Mouse (Mus musculus) activated CD4-positive, CD25-positive, alpha-beta regulatory T cell, adult 4 months (primary cell): Measurements from ENCODE around the gene Ptpn12. TPM values are rescaled to one million over a fixed set of nuclear protein-coding genes. Genes with fewer than 3 reads are reported as not detected.

Experiments used
- ATAC-seq: one replicate; pipeline ENCODE4 v1.8.0; 2017
- polyA plus RNA-seq, 2 experiments: library from polyadenylated mRNA; unstranded; fragments of 100-300 nt; shearing (Covaris generic); gene quantifications; one replicate each; pipeline ENCODE4 v1.2.1; 2017

Ptpn12 gene
- polyA plus RNA-seq, result 10 to 100 TPM; 10.7 to 11.1 TPM

DNA sequence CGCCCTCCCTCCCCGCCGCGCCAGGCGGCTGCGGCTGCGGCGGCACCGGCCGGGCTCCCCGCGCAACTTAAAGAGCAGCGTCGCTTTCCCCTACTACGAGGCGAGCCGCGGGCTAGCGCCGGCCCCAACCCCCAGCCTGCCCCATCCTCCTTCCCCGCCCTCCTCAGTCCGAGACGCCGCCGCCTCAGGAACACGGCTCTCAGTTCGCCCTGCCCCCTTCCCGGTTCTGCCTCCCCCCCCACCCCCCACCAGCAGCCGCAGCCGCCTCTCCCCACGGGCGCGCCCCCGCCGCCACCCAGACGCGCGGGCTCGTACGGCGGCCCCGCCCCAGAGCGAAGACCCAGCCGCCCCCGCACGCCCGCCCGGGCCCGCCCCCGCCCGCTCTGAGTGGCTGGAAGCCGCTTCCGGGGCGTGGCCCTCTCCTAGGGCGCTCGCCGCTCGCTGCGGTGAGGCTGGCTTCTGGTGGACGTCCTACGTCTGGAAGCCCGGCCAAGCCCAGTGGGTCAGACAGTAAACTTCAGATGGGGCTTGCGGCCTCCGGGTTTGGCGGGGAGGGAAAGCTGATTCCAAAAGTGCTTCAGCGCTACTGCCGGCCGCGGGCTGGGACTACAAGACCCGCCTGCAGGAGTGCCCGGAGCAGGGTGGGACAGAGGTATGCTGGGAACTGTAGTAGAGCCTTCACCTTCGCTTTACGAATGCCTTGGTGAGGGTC, at the start of gene Ptpn12:
Ptpn12 (minus strand) TSS at position 92 of the 712 bp plus-strand sequence.
- ATAC-seq, result peak; percentile 73

DNA sequence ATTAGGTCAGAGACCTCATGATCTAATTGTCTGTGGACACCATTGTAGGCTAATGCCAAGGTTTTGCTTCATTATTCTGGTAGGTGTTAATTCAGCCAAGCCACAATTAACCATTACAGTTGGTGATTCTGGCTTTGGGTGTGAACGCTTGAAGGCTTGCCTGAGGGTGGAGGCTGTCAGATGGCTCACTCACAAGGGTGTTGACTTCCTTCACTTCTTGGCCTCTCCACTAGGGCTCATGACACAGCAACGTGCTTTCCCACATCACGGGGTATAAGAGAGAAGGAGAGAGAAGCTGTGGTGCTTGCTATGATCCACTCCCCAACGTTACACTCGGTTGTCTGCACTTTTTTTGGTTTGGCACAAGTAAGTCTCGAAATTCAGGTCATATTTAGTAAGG, 35.5 kb upstream of the Ptpn12 start:
- no peak for ATAC-seq

- no peak for ATAC-seq
These were observed 1.5 kb upstream of the Ptpn12 start for GRCm38 (mm10) chr5:21057217-21057616.

DNA sequence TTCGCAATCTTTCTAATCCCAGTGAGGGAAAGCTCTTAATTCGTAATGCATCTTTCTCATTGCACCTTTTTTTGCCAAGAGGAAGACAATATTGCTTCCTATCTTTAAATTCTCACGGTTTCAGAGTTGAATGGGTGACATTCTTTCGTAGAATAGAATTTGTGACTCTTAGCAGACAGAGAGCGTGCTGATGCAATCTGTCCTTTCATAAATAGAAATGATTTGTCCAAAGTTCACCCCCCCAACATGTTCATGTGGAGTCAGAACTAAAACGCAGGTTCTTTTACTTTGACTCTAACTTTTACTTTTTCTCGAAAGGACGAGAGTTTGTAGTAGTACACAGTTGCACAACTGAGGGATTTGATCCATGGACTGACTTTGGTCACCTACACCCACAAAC, 884 bp upstream of the Ptpn12 start:
- ATAC-seq, result no peak

DNA sequence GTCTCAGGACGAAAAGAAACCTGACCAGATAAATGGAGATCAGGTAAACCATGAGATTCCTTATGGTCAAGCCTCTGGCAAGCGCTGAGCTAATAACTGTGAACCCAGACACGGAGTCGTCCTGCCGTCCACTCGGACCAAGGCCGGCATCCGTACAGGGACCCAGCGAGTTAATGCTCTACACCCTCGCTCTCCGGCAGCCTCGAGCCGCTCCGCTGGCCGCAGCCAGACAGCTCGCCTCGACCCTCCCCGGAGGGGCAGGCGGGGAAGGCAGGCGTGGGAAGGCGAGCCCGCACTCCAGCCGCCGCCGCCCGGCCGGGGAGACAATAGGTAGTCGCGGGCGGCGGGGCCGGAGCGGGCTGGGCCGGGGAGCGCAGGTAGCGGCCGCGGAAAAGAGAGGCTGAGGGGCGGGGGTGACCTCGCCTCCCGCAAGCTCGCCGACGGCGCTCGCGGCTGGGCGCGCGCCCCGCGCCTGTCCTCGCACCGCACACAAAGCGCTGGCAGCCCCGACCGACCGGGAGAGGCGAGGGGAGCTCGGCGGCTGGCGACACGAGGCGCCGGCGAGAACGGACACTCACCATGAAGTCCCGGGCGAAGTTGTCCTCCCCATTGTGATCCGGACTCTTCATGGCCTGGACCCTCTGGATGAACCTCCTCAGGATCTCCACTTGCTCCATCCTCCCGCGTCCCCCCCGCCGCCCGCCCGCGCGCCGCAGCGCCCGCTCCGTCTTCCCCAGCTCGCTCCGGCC, 466 bp downstream of the Ptpn12 start:
- no peak for ATAC-seq

DNA sequence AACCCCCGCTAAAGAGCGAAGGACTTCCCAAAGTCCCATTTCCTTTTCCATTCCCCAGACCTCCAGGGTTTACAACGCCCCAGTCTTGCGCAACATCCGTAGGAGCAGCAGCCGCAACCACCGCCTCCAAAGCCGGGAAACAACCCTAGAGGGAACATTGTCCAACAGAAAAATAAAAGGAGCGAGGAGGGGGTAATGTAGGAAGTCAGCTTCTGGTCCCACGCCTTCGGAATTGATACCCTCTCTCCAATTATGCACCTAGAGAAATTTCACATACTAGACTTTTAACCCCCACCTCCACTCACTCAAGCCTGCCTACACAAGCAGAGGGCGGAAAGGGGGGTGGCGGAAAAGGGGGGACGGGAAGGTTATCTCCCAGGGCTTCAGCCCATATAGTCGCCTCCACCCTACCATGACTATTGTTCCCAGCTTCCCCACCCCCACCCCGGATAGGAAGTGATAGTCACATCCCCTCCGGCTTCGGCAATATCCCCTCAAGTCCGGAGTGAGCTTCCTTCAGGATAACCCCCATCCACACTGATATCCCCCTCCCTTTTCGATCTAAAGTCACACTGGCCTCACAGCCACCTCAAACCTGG, 1.1 kb downstream of the Ptpn12 start:
- ATAC-seq, result peak; percentile 10

DNA sequence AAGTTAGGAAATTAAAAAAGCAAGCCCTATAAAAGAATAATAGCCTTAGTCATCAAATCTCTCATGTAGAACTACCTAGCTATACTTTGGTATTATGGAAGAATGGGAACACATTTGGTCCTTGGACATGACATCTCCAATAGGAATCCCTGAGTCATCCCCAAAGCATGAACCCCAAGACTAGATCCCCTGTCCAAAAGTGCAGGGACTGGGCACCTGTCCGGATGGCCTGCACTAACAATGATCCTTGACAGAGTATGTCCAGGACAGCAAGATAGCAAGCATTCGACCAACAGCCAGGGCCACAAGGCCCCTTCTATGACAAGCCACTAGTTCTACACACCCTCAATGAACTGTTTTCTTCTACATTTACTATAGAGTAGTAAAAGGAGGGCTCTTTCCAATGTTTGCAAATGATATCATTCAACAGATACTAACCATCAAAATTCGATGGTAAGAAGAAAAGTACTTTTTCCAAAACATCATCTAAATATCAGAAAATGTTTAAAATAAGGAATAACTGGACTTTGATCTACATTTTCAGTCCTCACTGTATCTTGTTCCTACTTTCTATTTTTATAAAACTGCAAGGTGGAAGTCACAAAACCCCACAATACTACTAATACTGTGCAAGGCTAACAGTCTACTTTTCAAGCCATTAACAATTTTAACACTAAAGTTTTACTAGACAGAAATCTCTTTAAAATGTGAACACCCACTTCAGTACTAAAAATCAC, 2.0 kb downstream of the Ptpn12 start:
- no peak for ATAC-seq

- ATAC-seq, result no peak
These were observed 3.2 kb downstream of the Ptpn12 start for GRCm38 (mm10) chr5:21052521-21052920.

GRCm38 (mm10) chr5:21050770-21051122, 5.0 kb downstream of the Ptpn12 start:
- no peak for ATAC-seq

DNA sequence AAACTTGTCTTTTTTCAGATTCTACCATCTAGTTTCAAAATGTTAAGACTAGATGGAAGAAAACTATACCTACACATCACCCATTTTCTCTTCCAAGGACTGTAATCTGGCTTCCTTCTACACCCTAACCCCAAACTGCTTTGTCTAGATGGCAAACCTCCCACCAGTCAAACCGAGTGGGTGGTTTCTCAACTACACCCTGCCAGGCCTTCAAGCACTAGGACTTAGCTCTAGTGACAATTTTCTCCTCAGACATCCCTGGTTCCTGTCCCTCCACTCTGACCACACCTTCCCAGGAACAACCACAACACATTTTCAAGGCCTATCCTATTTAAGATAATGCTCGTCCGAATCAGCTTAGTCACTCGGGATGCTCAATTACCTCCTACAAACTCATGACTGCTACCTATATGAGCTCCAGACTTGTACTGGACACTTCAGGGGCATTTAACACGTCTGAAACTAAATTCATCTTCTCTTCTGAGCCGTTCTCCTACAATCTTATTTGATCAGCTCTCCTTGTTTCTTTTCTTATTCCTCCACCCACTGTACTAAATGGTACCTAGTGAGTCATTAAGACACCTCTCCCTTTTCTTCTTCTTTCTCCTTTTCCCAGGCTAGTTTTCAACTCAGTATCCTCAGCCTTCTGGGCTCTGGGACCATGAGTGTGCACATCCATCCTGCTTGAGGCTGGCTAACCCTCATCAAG, 5.5 kb downstream of the Ptpn12 start:
- no peak for ATAC-seq

DNA sequence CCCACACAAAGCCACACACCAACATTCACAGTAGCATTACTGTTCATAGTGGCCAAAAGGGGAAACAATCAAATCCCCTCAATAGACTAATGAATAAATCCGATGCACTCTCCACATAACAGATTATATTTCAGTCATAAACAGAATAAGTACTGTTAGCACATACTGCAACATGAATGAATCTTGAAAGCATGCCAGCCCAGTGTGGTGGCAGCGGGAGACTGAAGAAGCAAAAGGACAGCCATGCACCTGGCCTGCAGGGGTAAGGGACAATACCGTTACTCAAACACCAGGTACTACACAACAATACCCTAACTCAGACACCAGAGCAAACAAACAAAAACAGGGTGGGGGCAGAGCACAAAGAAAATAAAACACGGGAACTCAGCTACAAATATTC, 6.7 kb downstream of the Ptpn12 start:
- no peak for ATAC-seq

DNA sequence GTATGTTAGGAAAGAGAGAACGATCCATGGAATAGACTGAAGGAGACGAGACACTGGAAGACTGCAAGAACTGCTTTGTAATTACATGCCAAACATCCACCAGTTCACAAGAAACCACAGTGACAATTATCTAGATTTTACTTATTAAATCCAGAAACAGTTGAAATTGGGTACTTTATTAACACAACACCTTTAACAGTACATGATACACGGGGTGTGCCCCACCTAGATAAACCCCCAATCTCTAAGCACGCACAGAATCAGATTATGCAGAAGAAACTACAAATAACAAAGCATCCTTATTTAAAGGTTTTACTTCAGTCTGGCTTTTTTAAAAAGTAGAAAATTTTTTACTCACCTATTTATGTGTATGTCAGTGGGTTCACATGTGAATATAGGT, 8.6 kb downstream of the Ptpn12 start:
- no peak for ATAC-seq

GRCm38 (mm10) chr5:21046150-21047048, 9.3 kb downstream of the Ptpn12 start:
- no peak for ATAC-seq

DNA sequence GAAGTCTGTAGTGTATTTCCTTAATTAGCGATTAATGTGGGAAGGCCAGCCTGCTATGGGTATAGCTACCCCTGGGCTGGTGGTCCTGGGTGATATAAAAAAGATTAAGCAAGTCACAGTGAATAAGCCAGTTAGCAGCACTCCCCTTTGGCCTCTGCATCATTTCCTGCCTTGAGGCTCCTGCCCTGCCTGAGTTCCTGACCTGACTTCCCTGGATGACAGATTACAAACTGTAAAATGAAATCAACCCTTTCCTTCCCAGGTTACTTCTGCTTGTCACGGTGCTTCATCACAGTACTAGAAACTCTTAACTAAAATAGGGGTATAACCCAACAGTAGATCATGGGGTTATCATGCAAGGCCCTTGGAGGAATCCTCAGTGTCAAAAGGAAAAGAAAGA, 10.2 kb downstream of the Ptpn12 start:
- ATAC-seq, result no peak

DNA sequence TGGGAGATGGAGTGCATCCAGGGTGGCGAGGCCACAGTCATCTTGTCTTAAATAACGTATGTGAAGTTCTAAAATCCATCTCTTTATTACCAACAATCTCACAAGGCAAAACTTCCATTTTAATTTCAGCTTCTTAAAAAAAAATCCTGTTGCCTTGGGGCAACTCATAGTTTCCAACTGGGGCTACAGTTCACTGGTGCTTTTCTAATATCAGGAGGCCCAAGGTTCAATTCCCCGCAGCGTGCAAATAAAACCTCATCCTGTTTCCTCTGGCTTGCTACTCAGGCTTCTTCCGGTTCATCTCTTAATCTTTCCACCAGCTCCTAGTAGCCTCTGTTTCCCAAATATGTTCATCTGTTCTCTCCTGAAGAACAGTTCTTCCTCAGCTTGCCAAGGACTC, 17.6 kb downstream of the Ptpn12 start:
- ATAC-seq, result peak; percentile 61

DNA sequence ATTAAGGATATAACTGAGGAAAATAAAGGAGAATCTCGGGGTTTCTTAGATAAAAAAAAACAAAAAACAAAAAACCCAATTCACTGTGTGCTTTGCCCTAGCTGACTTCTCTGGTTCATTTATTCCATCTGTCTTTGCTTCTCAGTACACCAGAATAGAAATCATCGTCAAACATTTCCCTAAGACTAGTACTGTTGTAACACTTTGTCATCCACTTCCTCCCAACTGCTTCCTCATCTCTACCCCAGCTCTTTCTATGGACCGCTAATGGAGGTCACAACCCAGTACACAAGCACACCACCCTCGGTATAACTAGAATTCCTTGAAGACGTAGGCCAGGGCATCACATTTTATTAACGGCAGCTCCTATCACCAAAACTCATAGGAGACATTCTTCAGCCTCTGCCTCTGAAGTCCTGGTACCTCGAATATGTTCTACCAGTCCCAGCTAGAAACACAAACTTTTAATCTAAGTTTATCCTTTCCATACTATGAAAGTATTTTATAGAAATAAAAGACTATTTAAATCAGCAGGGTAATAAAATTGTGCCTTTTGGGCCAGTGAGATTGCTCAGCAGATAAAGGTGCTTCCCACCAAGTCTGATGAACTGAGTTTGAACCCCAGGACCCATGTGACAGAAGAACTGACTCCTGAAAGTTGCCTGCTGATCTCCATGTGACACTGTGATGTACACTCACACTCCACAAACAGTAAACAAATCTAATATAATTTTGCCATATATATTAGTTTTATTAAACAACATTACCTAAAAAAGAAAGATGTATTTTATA, 19.8 kb downstream of the Ptpn12 start:
- no peak for ATAC-seq

DNA sequence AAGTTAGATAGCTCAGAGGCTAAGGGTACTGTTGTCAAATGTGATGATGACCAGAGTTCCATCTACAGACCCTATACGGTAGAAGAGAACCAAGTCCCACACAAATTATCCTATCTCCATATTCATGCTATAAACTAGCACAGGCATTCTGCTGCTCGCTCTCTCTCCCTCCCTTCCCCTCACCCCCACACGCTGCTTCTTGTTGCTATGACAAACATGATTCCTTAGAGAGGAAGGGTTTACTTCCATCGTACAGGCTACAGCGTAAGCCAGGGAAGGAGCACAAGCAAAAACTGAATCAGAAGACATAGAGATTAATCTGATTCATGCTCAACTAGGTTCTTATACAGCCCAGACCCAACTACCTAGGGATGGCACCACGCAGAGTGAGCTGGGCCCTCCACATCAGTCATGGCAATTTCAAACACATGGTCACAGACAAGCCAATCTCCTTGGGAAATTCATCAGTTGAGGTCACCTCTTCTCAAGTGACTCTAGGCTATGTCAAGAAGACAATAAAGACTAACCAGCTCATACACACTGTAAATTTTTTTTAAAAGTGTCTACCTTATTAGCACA, 21.2 kb downstream of the Ptpn12 start:
- no peak for ATAC-seq

DNA sequence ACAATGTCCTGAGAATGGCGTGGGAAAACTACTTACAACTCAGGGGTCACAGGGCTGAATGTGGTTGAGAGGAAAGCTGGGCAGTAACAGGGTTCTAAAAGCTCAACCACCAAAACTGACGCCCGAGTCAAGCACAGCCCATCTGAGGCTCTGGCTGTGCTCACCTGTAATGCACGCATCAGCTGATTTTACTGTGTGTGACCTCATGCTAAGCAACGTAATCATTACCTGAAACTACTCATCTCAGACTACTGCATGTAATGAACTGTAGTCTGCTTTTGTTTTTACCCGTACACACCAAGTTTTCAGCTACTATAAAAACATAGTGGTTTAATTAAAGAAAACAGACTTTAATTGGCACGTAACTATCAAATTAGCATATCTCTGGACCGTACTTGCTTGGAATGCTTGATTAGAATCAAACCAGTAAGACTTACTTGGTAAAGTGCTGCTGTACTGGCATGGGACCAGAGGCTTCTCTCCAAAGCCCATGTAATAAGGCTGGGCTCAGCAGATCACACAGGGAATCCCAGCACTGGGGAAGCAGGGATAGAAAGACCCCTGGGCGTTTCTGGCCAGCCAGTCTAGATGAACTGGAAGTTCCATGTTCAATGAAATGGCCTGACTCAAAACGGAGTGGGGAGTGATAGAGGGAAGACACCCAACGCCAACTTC, 22.2 kb downstream of the Ptpn12 start:
- ATAC-seq, result no peak

DNA sequence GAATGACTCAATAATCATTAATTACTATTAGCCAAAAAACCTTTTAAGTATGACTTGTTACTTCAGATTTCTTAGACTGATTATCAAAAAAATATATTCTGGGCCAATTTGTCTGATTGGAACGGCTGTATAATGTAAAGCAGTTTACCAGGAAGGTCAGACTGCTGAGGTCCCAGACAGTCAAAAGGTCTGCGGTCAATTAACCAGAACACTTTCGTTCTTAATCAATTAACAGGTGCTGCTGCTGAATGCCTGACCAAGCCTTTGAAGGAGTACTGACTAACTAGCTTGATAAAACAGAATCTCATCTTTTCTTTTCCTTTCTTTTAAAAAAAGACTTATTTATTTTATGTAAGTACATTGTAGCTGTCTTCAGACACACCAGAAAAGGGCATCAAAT, 23.1 kb downstream of the Ptpn12 start:
- no peak for ATAC-seq

DNA sequence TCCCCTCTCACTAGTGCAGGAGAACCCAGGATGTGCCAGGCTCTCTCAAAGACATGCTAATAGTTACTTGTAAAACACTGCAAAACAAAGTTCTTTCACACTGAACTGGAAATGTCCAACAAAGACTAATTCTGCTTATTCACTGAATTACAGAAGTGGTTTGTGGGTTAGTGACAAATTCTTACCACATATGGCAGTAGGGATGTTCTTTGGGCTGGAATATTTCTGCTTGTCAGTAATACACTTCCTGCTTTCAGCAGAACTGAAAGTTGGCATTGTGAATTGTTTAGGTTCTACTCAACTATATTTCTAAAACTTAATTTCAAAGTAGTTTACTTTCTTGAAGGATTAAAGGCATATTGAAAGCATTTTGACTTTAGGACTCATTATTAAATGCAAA, 25.5 kb downstream of the Ptpn12 start:
- ATAC-seq, result no peak
